Mouse (Mus musculus): ENCODE data around the gene Elavl3. TPM values are rescaled to one million over a fixed set of nuclear protein-coding genes. Genes with fewer than 3 reads are reported as not detected.

The Elavl3 gene
- polyA plus RNA-seq, 1 experiment from 2014 or later: 0.29 TPM

DNA sequence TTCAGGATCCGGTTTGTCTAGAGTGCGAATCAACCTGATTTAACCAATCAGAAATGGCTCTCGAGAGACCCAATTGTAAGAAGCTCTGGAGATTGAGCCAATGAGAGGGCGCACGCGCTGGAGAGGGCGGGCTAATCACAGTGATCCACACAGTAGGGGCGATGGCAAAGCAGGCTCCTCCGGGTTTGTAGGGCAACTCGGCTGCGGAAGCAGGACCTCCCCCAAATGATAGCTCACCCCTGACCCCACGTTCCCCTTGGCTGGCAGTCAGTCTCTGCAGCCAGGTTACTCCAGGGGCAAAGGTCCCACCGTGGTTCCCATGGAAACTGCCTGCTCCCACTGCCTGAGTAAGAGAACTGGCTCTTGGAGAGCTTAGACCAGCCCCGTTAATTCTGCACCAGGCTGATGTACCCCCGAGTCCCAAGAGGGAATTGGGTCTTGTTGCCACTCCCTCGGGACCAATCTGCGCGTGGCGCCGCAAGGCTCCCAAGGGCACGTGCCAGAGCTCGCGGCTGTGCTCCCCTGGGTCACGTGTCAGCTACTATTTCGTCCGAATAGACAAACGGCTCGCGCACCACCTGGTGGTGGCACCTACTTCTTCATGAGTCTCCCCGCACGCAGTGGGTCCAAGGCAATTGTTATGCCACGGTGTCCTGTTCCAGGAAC is 2.7 kb upstream of the Elavl3 start:
- Histone ChIP-seq H3K36me3 (peaks cover 27% of the 10 kb centered on the region), H3K27me3 (ENCODE audit: insufficient read depth, poor library complexity, severe bottlenecking) (peaks cover 71% of the 10 kb centered on the region), H3K9me3 (no peaks in the 10 kb centered on the region), H3K4me1 (peaks cover 35% of the 10 kb centered on the region), H3K4me3 (peak overlapping the region; percentile 27), H3K27ac (no peak overlapping the region)
- DNase-seq (ENCODE audit: low spot score): peak; percentile 89
- WGBS: 2% methylated on average over 32 of the region's 32 CpGs

DNA sequence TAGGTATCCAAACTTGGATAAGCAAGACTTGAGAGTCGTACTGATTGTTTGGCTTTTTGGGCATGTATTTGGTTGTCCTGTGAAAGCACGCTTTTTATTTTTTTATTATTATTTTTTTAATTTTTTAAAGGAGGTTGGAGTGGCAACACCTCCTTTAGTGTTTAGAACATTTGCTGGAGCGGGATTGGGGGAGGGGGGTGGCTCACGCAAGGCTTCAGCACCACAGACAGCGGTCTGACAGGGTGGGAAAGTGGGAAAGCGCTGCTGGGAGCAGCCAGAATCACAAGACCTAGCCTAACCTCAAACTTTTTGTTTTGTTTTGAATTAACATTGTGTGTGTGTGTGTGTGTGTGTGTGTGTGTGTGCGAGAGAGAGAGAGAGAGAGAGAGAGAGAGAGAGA is 1.8 kb upstream of the Elavl3 start:
- H3K9me3 ChIP-seq: no peaks in the 10 kb centered on the region
- H3K4me1 ChIP-seq: peaks cover 36% of the 10 kb centered on the region
- H3K27me3 ChIP-seq (ENCODE audit: insufficient read depth, poor library complexity, severe bottlenecking): peaks cover 80% of the 10 kb centered on the region
- H3K4me3 ChIP-seq: no peak overlapping the region
- WGBS: 21% methylated on average over 6 of the region's 7 CpGs
- no peak overlapping the region for H3K27ac ChIP-seq
- peaks cover 19% of the 10 kb centered on the region for H3K36me3 ChIP-seq
- DNase-seq (ENCODE audit: low spot score): no peak

DNA sequence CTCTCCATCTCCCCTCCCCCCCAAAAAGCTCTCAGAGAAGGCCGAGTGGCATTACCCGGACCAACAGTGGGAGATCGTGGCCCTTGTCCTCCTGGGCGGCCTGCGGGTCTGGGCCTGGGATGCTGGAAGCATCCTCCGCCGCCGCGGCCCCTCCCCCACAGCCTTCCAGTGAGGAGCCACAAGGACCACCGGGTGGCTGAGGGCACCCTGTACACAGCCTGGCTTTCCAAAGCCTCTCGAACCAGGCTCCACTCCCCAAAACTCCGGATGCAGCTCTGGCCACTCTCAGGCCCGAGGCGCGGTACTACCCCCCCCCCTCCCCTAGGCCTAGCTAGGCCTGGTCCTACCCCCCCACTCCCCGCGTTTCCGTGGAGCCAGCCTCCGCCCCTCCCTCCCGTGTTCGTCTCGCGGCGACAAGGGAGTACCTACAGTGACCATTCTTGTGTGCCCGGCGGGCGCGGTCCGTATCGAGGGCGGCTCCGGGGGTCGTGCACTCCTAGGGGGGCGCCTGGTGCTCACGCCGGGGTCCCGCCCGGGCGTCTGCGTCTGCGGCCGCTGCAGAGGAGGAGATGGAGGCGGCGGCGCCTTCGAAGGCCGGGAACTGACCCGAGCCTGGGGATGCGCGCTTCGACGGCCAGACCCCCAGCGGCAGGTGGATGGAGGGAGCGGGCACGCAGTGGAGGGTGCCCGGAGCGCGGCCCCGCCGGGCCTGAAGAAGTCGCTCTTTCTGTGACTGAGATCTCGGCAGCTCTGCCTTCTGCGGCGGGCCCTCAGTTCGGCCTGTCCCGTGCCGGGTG is 464 bp downstream of the Elavl3 start:
- Histone ChIP-seq H3K9me3 (no peaks in the 10 kb centered on the region), H3K4me3 (peak overlapping the region; percentile 58), H3K4me1 (peaks cover 36% of the 10 kb centered on the region), H3K27ac (peak overlapping the region; percentile 64; the same call in 1 of the 2 replicates), H3K36me3 (no peaks in the 10 kb centered on the region), H3K27me3 (ENCODE audit: insufficient read depth, poor library complexity, severe bottlenecking) (peaks cover 79% of the 10 kb centered on the region)
- DNase-seq (ENCODE audit: low spot score): no peak
- 1% methylated on average over 67 of the region's 67 CpGs for WGBS

DNA sequence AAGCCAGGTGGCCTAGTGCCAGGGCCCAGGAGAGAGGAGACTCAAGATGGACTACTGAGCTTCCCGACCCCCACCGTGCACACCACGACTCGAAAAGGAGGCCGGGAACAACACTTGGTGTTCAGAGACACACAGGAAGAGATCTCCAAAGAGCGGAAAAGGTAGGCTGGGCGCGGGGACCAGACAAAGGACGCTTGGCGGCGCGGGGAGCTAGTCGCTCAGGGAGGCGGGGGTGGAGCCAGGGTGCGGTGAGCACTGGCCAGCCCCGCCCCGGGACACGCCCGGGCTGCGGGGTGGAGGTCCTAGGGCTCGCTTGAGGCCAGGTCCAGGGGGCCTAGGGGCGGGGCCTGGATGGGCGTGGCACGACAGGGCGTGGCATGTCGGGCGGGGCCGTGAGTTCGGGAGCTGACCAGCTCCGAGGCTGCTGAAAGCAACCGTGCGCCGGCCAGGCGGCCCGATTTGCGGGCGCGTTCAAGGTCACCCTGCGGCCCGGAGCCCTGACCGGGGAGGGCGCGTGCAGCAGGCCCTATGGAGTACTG is 1.4 kb downstream of the Elavl3 start:
- Histone ChIP-seq H3K4me3 (peak overlapping the region; percentile 58), H3K9me3 (no peaks in the 10 kb centered on the region), H3K36me3 (no peaks in the 10 kb centered on the region), H3K27me3 (ENCODE audit: insufficient read depth, poor library complexity, severe bottlenecking) (peaks cover 70% of the 10 kb centered on the region), H3K4me1 (peaks cover 33% of the 10 kb centered on the region), H3K27ac (peak overlapping the region; percentile 64)
- WGBS: 2% methylated on average over 43 of the region's 43 CpGs
- peak; percentile 93 for DNase-seq (ENCODE audit: low spot score)

GRCm38 (mm10) chr9:22049721-22050270 is 2.0 kb downstream of the Elavl3 start:
- DNase-seq (ENCODE audit: low spot score): no peak

GRCm38 (mm10) chr9:22049315-22049714 is 2.5 kb downstream of the Elavl3 start:
- 63% methylated on average over 11 of the region's 11 CpGs for WGBS
- H3K27ac ChIP-seq: no peak overlapping the region

More at GRCm38 (mm10) chr9:22049721-22050270, 2.0 kb downstream of the Elavl3 start:
- no peak overlapping the region for H3K27ac ChIP-seq
- H3K9me3 ChIP-seq: no peaks in the 10 kb centered on the region
- H3K36me3 ChIP-seq: no peaks in the 10 kb centered on the region
- WGBS: 48% methylated on average over 4 of the region's 4 CpGs
- H3K27me3 ChIP-seq (ENCODE audit: insufficient read depth, poor library complexity, severe bottlenecking): peaks cover 63% of the 10 kb centered on the region
- H3K4me1 ChIP-seq: peaks cover 32% of the 10 kb centered on the region
- H3K4me3 ChIP-seq: 0 out of 2 replicates have a peak overlapping the region, but pooled peaks have one; percentile 58

GRCm38 (mm10) chr9:22047329-22047728 is 4.5 kb downstream of the Elavl3 start:
- no peaks in the 10 kb centered on the region for H3K36me3 ChIP-seq
- peaks cover 26% of the 10 kb centered on the region for H3K4me1 ChIP-seq
- no peak overlapping the region for H3K4me3 ChIP-seq
- 58% methylated on average over 9 of the region's 9 CpGs for WGBS
- no peak overlapping the region for H3K27ac ChIP-seq
- DNase-seq (ENCODE audit: low spot score): no peak
- H3K27me3 ChIP-seq (ENCODE audit: insufficient read depth, poor library complexity, severe bottlenecking): peaks cover 40% of the 10 kb centered on the region
- H3K9me3 ChIP-seq: no peaks in the 10 kb centered on the region

More at GRCm38 (mm10) chr9:22049315-22049714, 2.5 kb downstream of the Elavl3 start:
- Histone ChIP-seq H3K4me1 (peaks cover 27% of the 10 kb centered on the region), H3K9me3 (no peaks in the 10 kb centered on the region), H3K36me3 (no peaks in the 10 kb centered on the region), H3K4me3 (no peak overlapping the region), H3K27me3 (ENCODE audit: insufficient read depth, poor library complexity, severe bottlenecking) (peaks cover 58% of the 10 kb centered on the region)
- DNase-seq (ENCODE audit: low spot score): no peak

GRCm38 (mm10) chr9:22041832-22042231 is 10.0 kb downstream of the Elavl3 start:
- no peak for DNase-seq (ENCODE audit: low spot score)
- H3K9me3 ChIP-seq: no peaks in the 10 kb centered on the region
- 70% methylated on average over 2 of the region's 2 CpGs for whole genome bisulfite sequencing
- H3K27me3 ChIP-seq (ENCODE audit: insufficient read depth, poor library complexity, severe bottlenecking): no peaks in the 10 kb centered on the region; the same call in 1 of the 2 replicates
- H3K27ac ChIP-seq: no peak overlapping the region
- no peaks in the 10 kb centered on the region for H3K4me1 ChIP-seq
- no peaks in the 10 kb centered on the region for H3K36me3 ChIP-seq
- no peak overlapping the region for H3K4me3 ChIP-seq

DNA sequence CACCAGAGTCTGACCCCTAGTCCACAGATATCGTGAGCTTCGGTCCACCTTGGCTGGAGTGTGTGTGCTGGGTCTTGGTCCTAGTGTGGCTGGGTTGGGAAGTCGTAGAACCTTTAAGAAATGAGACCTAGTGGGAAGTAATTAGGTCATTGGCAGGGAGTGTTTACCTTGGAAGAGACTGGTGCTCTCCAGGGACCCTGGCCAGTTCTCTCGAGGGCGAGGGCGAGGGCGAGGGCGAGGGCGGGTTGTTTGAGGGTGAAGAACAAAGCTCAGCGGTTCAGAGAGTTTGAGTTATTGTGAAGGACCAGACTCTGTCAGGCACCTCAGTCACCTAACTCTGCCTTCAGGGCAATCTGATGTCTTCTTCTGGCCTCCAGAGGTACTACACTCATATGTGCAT is 14.0 kb downstream of the Elavl3 start:
- 77% methylated on average over 10 of the region's 10 CpGs for WGBS
- H3K9me3 ChIP-seq: no peaks in the 10 kb centered on the region

DNA sequence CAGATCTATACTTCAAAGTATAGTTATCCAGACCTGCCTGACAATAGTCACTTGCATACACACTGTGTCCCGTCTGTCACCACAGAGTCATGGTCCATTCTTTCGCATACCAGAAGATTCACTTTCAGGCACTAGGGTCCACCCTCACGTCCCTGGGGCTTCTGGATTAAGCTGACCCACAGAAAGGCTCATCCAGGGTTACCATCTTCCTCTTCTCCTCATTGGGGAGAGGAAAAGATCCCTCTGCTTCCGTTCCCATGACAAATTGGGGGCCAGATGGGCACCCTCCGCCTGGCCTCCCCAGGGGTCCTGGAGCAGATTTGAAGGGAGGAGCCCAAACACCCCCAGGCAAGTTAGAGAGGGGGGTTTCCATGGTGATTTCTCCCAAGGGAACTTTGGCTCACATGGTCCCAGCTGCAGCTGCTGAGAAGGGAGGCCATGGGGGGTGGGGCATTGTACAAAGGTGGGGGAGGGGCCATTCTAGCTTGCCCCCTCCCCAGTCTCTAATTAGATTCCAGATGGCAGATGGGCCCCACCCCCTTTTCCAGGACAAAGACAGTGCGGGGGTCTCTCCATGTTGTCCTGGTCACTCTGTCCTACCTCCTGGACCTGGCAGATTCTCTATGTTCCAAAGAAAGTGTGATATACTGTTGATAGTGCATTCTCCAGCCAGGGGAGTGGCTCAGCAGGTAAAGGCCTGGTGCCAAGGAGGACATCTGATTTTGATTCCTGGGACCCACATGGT is 16.4 kb downstream of the Elavl3 start:
- DNase-seq (ENCODE audit: low spot score): no peak
- Histone ChIP-seq H3K27ac (no peak overlapping the region), H3K27me3 (ENCODE audit: insufficient read depth, poor library complexity, severe bottlenecking) (peaks cover 3% of the 10 kb centered on the region), H3K36me3 (no peaks in the 10 kb centered on the region), H3K9me3 (no peaks in the 10 kb centered on the region), H3K4me1 (no peaks in the 10 kb centered on the region), H3K4me3 (no peak overlapping the region)
- WGBS: 46% methylated on average over 6 of the region's 6 CpGs

More for the DNA sequence above, 14.0 kb downstream of the Elavl3 start:
- H3K27me3 ChIP-seq (ENCODE audit: insufficient read depth, poor library complexity, severe bottlenecking): no peaks in the 10 kb centered on the region
- no peaks in the 10 kb centered on the region for H3K4me1 ChIP-seq
- H3K4me3 ChIP-seq: no peak overlapping the region
- no peaks in the 10 kb centered on the region for H3K36me3 ChIP-seq
- H3K27ac ChIP-seq: no peak overlapping the region
- no peak for DNase-seq (ENCODE audit: low spot score)

DNA sequence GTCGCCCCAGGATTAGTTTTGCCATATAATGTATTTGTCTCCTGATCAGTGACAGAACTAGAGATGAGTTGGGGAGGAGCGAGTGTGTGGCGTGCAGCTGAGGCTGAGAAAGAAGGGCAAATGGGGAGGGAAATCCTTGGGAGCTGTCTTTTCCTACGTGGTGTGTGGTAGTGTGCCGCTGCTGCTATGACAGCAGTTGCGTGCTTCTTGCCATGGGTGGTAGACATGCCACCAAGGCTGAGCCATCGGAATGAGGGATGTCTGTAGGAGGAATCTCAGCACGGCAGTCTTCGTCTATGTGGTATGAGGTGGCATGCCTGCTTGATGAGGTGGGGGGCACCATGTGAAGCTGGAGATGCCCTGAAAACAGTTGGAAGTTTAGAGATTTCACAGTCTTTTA is 21.4 kb downstream of the Elavl3 start:
- WGBS: 87% methylated on average over 9 of the region's 9 CpGs
- H3K4me3 ChIP-seq: no peak overlapping the region
- H3K27me3 ChIP-seq (ENCODE audit: insufficient read depth, poor library complexity, severe bottlenecking): peaks cover 9% of the 10 kb centered on the region
- H3K27ac ChIP-seq: no peak overlapping the region
- DNase-seq (ENCODE audit: low spot score): no peak
- 0 out of 2 replicates have a peak, but pooled peaks cover 9% of the 10 kb centered on the region for H3K4me1 ChIP-seq
- no peaks in the 10 kb centered on the region for H3K9me3 ChIP-seq
- no peaks in the 10 kb centered on the region for H3K36me3 ChIP-seq

GRCm38 (mm10) chr9:22028467-22028866 is 23.4 kb downstream of the Elavl3 start:
- H3K27ac ChIP-seq: no peak overlapping the region
- 47% methylated on average over 7 of the region's 7 CpGs for WGBS
- H3K9me3 ChIP-seq: no peaks in the 10 kb centered on the region
- no peak for DNase-seq (ENCODE audit: low spot score)
- H3K27me3 ChIP-seq (ENCODE audit: insufficient read depth, poor library complexity, severe bottlenecking): peaks cover 13% of the 10 kb centered on the region
- H3K4me3 ChIP-seq: no peak overlapping the region
- peaks cover 15% of the 10 kb centered on the region; the same call in 1 of the 2 replicates for H3K4me1 ChIP-seq
- H3K36me3 ChIP-seq: no peaks in the 10 kb centered on the region
